Mouse (Mus musculus): ENCODE results near the gene Prpf40b. TPM values are rescaled to one million over a fixed set of nuclear protein-coding genes. Genes with fewer than 3 reads are reported as not detected.

The Prpf40b gene
- polyA plus RNA-seq, 2 experiments, result 3.6 to 8.9 TPM

- Histone ChIP-seq H3K27me3 (ENCODE audit: control insufficient read depth, insufficient read depth, low read length) (no peaks in the 10 kb centered on the region), H3K36me3 (replicated peaks; ENCODE audit: control insufficient read depth, insufficient read depth, low read depth) (no peaks in the 10 kb centered on the region), H3K4me3 (ENCODE audit: insufficient read depth in 1 of 2, low read depth in 2 of 2, low read length in 2 of 2) (no peak overlapping the region), H3K27ac (no peak overlapping the region), H3K4me1 (replicated peaks; ENCODE audit: control insufficient read depth in 2 of 2, insufficient read depth in 2 of 2, low read length in 1 of 2) (no peaks in the 10 kb centered on the region), H3K9ac (replicated peaks) (no peak overlapping the region), H3K9me3 (ENCODE audit: control insufficient read depth, low read length) (no peaks in the 10 kb centered on the region), H3K4me2 (ENCODE audit: low read depth) (no peak overlapping the region)
- ATAC-seq (ENCODE audit: insufficient read depth), result no peak
- DNase-seq (ENCODE audit: low read depth in 3 of 3, low spot score in 3 of 3), result no peak
- TF ChIP-seq CTCF (IDR thresholded peaks at IDR 0.05; ENCODE audit: low read depth), result no peak
- TF ChIP-seq EP300 (IDR thresholded peaks at IDR 0.05; ENCODE audit: low read depth), result no peak
- 68% methylated on average over 9 of the region's 9 CpGs for WGBS (ENCODE audit: insufficient replicate concordance)
These were observed 64.1 kb downstream of the Prpf40b start for GRCm38 (mm10) chr15:99358952-99359351.

- no peaks in the 10 kb centered on the region for H3K9me3 ChIP-seq (ENCODE audit: control insufficient read depth, low read length)
- TF ChIP-seq CTCF (IDR thresholded peaks at IDR 0.05; ENCODE audit: low read depth), result no peak
- TF ChIP-seq EP300 (IDR thresholded peaks at IDR 0.05; ENCODE audit: low read depth), result no peak
- H3K4me3 ChIP-seq (ENCODE audit: insufficient read depth in 1 of 2, low read depth in 2 of 2, low read length in 2 of 2), result no peak overlapping the region
- peaks cover 0 to 2% of the 10 kb centered on the region in 2 experiments; a peak in 2 of 4 replicates for H3K4me1 ChIP-seq (replicated peaks; ENCODE audit: control insufficient read depth in 2 of 2, insufficient read depth in 2 of 2, low read length in 1 of 2)
- H3K27ac ChIP-seq, result no peak overlapping the region
- 56% methylated on average over 7 of the region's 7 CpGs for WGBS (ENCODE audit: insufficient replicate concordance)
- no peak overlapping the region for H3K9ac ChIP-seq (replicated peaks)
- ATAC-seq (ENCODE audit: insufficient read depth) (no peak), DNase-seq (ENCODE audit: low read depth in 3 of 3, low spot score in 3 of 3) (no peak)
- no peak overlapping the region for H3K4me2 ChIP-seq (ENCODE audit: low read depth)
- H3K36me3 ChIP-seq (replicated peaks; ENCODE audit: control insufficient read depth, insufficient read depth, low read depth), result no peaks in the 10 kb centered on the region
- peaks cover 3% of the 10 kb centered on the region for H3K27me3 ChIP-seq (ENCODE audit: control insufficient read depth, insufficient read depth, low read length)
These were observed 69.2 kb downstream of the Prpf40b start for GRCm38 (mm10) chr15:99364022-99364530.

- H3K4me2 ChIP-seq (ENCODE audit: low read depth), result no peak overlapping the region
- H3K9ac ChIP-seq (replicated peaks), result no peak overlapping the region
- no peak for ATAC-seq (ENCODE audit: insufficient read depth)
These were observed 70.0 kb downstream of the Prpf40b start for GRCm38 (mm10) chr15:99364921-99365320.

More at GRCm38 (mm10) chr15:99364921-99365320, 70.0 kb downstream of the Prpf40b start:
- no peak for DNase-seq (ENCODE audit: low read depth in 3 of 3, low spot score in 3 of 3)
- Histone ChIP-seq H3K4me1 (replicated peaks; ENCODE audit: control insufficient read depth in 2 of 2, insufficient read depth in 2 of 2, low read length in 1 of 2) (peaks cover 0 to 3% of the 10 kb centered on the region in 2 experiments; a peak in 2 of 4 replicates), H3K4me3 (ENCODE audit: insufficient read depth in 1 of 2, low read depth in 2 of 2, low read length in 2 of 2) (no peak overlapping the region), H3K9me3 (ENCODE audit: control insufficient read depth, low read length) (no peaks in the 10 kb centered on the region), H3K36me3 (replicated peaks; ENCODE audit: control insufficient read depth, insufficient read depth, low read depth) (no peaks in the 10 kb centered on the region), H3K27me3 (ENCODE audit: control insufficient read depth, insufficient read depth, low read length) (peaks cover 12% of the 10 kb centered on the region), H3K27ac (no peak overlapping the region)
- TF ChIP-seq EP300 (IDR thresholded peaks at IDR 0.05; ENCODE audit: low read depth), result no peak
- TF ChIP-seq CTCF (IDR thresholded peaks at IDR 0.05; ENCODE audit: low read depth), result no peak
- WGBS (ENCODE audit: insufficient replicate concordance), result 25% methylated on average over 8 of the region's 8 CpGs

Other genes starting within 250 kb of the Prpf40b start
- 1.1 and 1.2 TPM in 2 replicates for gene Prph, start 239.9 kb upstream of the Prpf40b start, polyA plus RNA-seq (2012; rRNA removed)
- gene Prph, start 239.9 kb upstream of the Prpf40b start, polyA plus RNA-seq (2014; fragmentation: Nextera tagmentation; extraction: Ambion mirVana), result 0.32 and 0.53 TPM in 2 replicates
- 14.3 and 15.7 TPM in 2 replicates for gene Troap, start 220.5 kb upstream of the Prpf40b start, polyA plus RNA-seq (2012; rRNA removed)
- 11.1 and 12.1 TPM in 2 replicates for gene Troap, start 220.5 kb upstream of the Prpf40b start, polyA plus RNA-seq (2014; fragmentation: Nextera tagmentation; extraction: Ambion mirVana)
- gene C1ql4, start 207.3 kb upstream of the Prpf40b start, polyA plus RNA-seq (2012; rRNA removed), result not detected in 2 replicates
- gene C1ql4, start 207.3 kb upstream of the Prpf40b start, polyA plus RNA-seq (2014; fragmentation: Nextera tagmentation; extraction: Ambion mirVana), result not detected in 2 replicates
- 11.4 and 12.1 TPM in 2 replicates for gene Dnajc22, start 201.9 kb upstream of the Prpf40b start, polyA plus RNA-seq (2012; rRNA removed)
- gene Dnajc22, start 201.9 kb upstream of the Prpf40b start, polyA plus RNA-seq (2014; fragmentation: Nextera tagmentation; extraction: Ambion mirVana), result 10.9 and 11.6 TPM in 2 replicates
- gene Spats2, start 169.2 kb upstream of the Prpf40b start, polyA plus RNA-seq (2012; rRNA removed), result 6.5 and 7.7 TPM in 2 replicates
- 6.7 and 8.4 TPM in 2 replicates for gene Spats2, start 169.2 kb upstream of the Prpf40b start, polyA plus RNA-seq (2014; fragmentation: Nextera tagmentation; extraction: Ambion mirVana)
- 0.12 and 0.13 TPM in 2 replicates for gene Kcnh3, start 70.2 kb upstream of the Prpf40b start, polyA plus RNA-seq (2012; rRNA removed)
- gene Kcnh3, start 70.2 kb upstream of the Prpf40b start, polyA plus RNA-seq (2014; fragmentation: Nextera tagmentation; extraction: Ambion mirVana), result 0.13 TPM in 2 replicates
- 25.6 and 26.2 TPM in 2 replicates for gene Mcrs1, start 43.1 kb upstream of the Prpf40b start, polyA plus RNA-seq (2012; rRNA removed)
- 41.2 and 47.1 TPM in 2 replicates for gene Mcrs1, start 43.1 kb upstream of the Prpf40b start, polyA plus RNA-seq (2014; fragmentation: Nextera tagmentation; extraction: Ambion mirVana)
- gene Fam186b, start 801 bp downstream of the Prpf40b start, polyA plus RNA-seq (2012; rRNA removed), result 0.01 TPM in 2 replicates
- gene Fam186b, start 801 bp downstream of the Prpf40b start, polyA plus RNA-seq (2014; fragmentation: Nextera tagmentation; extraction: Ambion mirVana), result 0.21 TPM in 1 of 2 replicates, not detected in the other
- gene Fmnl3, start 75.4 kb downstream of the Prpf40b start, polyA plus RNA-seq (2012; rRNA removed), result 3.2 and 3.7 TPM in 2 replicates
- 1.4 and 1.5 TPM in 2 replicates for gene Fmnl3, start 75.4 kb downstream of the Prpf40b start, polyA plus RNA-seq (2014; fragmentation: Nextera tagmentation; extraction: Ambion mirVana)
- 88.2 and 99.7 TPM in 2 replicates for gene Tmbim6, start 97.8 kb downstream of the Prpf40b start, polyA plus RNA-seq (2012; rRNA removed)
- 187 and 202 TPM in 2 replicates for gene Tmbim6, start 97.8 kb downstream of the Prpf40b start, polyA plus RNA-seq (2014; fragmentation: Nextera tagmentation; extraction: Ambion mirVana)
- gene Nckap5l, start 162.7 kb downstream of the Prpf40b start, polyA plus RNA-seq (2012; rRNA removed), result 0.70 and 1.2 TPM in 2 replicates
- 0.85 and 1.4 TPM in 2 replicates for gene Nckap5l, start 162.7 kb downstream of the Prpf40b start, polyA plus RNA-seq (2014; fragmentation: Nextera tagmentation; extraction: Ambion mirVana)
- gene Bcdin3d, start 179.6 kb downstream of the Prpf40b start, polyA plus RNA-seq (2012; rRNA removed), result 3.0 and 3.3 TPM in 2 replicates
- gene Bcdin3d, start 179.6 kb downstream of the Prpf40b start, polyA plus RNA-seq (2014; fragmentation: Nextera tagmentation; extraction: Ambion mirVana), result 5.0 TPM in 2 replicates
- gene Faim2, start 233.1 kb downstream of the Prpf40b start, polyA plus RNA-seq (2012; rRNA removed), result 0.02 TPM in 1 of 2 replicates, not detected in the other
- not detected in 2 replicates for gene Faim2, start 233.1 kb downstream of the Prpf40b start, polyA plus RNA-seq (2014; fragmentation: Nextera tagmentation; extraction: Ambion mirVana)